Mouse (Mus musculus) adrenal gland, adult 18-20 months (tissue): ENCODE results near the gene Tpm4. TPM values are rescaled to one million over a fixed set of nuclear protein-coding genes. Genes with fewer than 3 reads are reported as not detected.
"Not testable (repeated sequence)": the region's sequence is repeated elsewhere in the genome, so short reads cannot be mapped to it uniquely, and the experiment has no call there.

ENCODE experiments used
- DNase-seq, 2 experiments: peaks; one replicate each; pipeline ENCODE4 v3.0.0; 2021 to 2022; ENCODE audit warnings: low spot score in 2 of 2
- long read RNA-seq, 2 experiments: library from polyadenylated mRNA; stranded (forward); transcript quantifications; one replicate each; pipeline ENCODE4 v2.0.0; 2021
- total RNA-seq, 2 experiments: library from RNA; stranded (reverse); gene quantifications; 1 replicate in 1 of 2; 2 replicates in 1 of 2; pipeline ENCODE4 v1.2.3; 2021

Tpm4 gene
- total RNA-seq, result 100 to 1,000 TPM; 210 to 289 TPM
- long read RNA-seq, experiment 1, transcript Tpm4-201 (8 exons, 2,128 nt), result major isoform, 276 of 290 reads
- long read RNA-seq, experiment 1, partial matches to known transcripts, result 7 of 290 reads
- long read RNA-seq, experiment 1, other reads (novel, unspliced or antisense), result 7 of 290 reads
- long read RNA-seq, experiment 2, transcript Tpm4-201 (8 exons, 2,128 nt), result major isoform, 365 of 393 reads
- long read RNA-seq, experiment 2, partial matches to known transcripts, result 2 of 393 reads
- long read RNA-seq, experiment 2, other reads (novel, unspliced or antisense), result 26 of 393 reads

DNA sequence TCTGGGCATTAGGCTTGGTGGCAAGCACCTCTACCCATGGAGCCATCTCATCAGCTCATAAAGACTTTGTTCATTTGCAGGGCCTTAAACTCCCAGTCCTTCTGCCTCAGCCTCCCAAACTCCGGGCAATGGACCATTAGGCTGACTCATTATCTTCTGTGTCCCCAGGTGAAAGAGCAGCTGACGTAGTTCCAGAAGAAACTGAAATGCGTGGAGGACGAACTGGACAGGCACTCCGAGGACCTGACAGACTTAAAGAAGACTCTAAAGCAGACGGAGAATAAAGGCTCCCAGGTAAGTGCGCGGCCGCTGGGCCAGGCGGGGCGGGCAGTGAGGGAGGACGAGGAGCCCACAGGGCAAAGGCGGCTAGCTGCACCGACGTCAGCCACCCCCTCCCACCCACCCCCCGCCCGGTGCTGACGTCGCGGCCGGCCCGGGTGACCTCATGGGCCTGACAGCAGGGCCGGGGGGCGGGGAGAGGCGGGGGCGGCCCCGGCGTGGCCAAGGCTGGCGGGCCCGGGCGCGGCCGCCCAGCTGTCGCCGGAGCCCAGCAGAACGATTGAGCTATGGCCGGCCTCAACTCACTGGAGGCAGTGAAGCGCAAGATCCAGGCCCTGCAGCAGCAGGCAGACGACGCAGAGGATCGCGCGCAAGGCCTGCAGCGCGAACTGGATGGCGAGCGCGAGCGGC, at the start of gene Tpm4:
Gene Tpm4 (plus strand): TSS at position 220 of the 690 bp plus-strand sequence.
- peak; percentile 77 to 78 for DNase-seq

DNA sequence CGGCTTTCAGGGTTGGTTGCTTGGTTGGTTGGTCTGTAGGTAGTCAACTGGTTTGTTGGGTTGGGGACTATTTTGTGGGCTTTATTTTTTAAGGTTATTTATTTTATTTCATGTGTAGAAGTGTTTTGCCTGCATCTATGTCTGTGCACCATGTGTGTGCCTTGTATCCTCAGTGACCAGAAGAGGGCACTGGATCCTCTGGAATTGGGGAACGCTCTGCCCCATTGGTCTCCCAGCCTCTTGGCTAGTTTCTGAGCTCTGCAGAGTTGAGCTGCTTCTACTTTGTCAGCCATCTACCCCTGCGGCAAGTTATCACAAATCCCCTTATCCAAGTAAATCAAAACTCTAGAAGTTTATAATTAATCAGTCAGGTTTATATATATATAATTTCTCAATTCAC, 47.2 kb upstream of the Tpm4 start:
- not testable (repeated sequence) for DNase-seq

DNA sequence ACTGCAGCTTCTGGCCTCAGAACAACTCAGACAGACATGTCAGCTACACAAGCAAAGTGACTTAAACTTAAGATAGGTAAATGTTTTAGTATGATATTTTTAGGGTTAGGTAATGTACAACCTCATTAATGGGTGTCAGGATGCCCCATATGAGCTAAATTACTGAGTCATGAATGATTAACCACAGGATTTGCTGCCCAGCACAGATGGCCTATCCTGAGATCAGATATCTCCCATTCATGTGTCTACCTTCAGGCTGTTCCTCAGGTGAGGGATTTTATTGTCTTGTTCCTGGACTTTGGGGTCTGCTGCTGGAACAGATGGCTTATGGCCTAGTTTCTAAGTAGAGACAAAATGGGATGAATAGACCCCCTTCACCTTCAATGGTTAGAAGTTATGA, 38.1 kb upstream of the Tpm4 start:
- DNase-seq, result not testable (repeated sequence)

DNA sequence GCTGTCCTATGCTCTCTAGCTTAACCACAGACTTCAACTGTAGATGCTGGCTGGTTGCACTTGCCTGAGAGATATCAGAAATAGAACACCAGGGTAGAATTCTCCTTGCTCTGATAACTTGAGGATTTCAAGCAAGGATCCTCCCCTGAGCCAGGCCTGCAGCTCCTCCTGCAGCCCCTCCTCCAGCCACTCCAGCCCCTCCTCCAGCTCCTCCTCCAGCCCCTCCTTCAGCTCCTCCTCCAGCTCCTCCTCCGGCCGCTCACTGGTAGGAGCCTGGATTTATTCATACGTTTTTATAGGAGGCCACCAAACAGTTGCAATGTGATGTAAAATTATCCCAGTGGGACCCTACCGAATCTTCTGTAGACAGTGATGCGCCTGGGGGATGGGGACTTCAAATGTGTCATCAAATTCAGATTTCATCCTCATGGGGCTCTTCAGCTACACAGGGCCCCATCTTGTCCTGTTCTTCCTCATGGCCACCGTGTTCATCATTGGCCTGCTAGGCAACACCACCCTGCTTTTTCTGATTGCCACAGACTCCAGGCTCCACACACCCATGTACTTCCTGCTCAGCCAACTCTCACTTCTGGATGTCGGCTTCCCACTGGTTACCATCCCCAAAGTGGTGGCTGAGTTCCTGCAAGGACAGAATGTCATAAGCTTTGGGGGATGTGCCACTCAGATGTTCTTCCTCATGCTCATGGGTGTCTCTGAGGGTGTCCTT, 35.2 kb upstream of the Tpm4 start:
- DNase-seq, result peak; percentile 25 to 30

DNA sequence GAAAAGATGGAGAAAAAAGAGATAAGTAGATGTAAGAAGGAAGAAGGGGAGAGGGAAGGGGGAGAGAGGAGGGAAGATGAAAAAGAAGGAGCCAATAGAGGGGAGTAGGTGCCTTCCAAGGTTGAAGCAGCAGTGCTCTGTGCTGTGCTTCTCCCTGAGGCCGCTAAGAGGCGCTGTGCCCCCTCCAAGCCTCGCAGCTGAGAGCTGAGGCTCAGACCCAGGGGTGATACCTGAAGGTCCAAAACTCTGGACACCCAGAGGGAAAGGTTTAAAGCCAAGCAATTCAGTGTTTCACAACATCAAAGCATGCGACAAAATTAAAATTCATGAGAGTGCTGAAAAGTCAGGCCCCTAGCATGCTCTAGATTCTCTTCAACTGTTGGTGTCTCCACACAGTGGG, 29.6 kb upstream of the Tpm4 start:
- no peak for DNase-seq

DNA sequence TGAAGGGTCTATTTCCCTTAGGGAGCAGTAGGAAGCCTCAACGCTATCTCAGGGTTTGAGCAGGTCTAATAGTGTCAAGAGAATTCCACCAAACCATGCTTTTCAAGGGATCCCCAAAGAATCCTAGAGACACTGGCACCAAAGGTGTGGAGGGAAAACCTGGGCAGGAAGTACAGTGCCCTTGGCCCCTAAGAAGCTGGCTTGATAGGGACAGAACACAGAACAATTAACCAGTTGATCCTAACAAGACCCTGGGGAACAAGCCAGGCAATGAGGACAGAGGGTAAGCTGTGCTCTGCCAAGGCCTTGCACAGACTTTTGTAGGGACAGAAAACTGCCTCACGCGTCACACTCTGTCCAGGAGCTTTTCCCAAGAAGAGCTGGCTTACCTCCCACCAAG, 28.0 kb upstream of the Tpm4 start, which contains the start of gene Olfr374:
Gene Olfr374 (plus strand): TSS at position 301 of the 400 bp plus-strand sequence.
- no peak for DNase-seq

DNA sequence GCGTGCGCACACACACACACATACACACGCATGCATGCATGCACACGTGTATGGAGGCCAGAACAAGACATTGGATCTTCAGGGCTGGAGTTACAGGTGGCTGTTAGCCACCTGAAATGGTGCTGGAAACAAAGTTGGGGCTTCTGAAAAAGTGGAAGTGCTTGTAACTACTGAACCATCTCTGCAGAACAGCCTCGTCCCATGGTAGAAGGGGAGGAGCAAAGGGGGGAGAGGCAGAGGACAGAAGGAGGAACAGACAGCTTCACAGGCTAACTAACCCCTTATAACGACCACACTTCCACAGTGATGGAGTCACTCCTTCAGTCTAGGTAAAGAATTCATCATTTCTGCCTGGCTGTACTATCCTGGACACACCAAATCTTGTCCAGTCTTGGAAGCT, 23.9 kb upstream of the Tpm4 start:
- no peak for DNase-seq

DNA sequence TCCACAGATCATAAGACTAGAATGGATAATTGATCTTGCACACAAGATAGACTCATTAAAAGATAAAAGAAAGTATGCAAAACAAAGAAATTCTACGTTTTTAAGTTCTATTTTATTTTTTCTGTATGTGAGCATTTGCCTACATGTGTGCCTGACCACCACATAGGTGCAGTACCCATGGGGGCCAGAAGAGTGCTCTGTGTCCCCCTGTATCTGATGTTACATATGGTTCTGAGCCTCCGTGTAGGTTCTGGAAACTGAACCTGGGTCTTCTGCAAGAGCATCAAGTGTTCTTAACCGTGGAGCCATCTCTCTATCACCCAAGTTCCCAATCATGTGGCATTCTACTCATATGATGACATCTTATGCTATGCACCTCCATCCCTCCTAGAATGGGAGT, 22.3 kb upstream of the Tpm4 start:
- no peak for DNase-seq

DNA sequence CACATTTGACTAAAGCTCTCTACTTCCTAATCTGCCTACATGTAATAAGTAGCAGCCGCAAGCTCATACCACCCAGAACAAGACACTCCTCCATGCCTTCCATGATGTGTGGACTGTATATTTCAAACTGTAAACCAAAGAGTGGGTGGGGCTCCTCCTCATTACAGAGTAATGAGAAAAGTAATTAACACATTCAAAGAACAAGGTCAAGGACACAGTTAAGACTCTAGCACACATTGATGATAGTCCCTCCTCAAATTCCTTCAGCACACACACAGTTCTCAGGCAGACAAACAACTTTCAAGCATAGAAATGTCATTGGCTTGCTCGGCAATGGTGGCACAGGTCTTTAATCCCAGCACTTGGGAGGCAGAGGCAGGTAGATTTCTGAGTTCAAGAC, 19.6 kb upstream of the Tpm4 start:
- DNase-seq, result no peak

DNA sequence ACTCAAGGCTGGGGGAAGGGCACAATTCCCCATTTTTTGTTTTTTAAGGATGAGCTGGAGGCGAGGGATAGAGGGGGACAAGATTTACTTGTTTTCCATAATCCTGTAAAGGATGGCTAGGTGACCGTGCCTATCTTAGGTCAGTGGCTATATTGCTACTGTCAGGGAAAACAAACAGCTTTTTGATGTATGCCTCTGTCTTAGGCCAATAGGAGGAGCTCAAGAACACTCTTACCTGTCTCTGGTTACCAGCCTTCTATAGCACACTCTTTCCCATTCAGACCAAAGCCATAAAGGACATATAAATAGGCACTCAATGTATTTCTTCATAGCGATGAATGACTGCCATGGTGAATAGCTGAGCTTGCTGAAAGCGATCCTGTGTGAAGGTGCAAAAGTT, 16.2 kb upstream of the Tpm4 start:
- no peak for DNase-seq

DNA sequence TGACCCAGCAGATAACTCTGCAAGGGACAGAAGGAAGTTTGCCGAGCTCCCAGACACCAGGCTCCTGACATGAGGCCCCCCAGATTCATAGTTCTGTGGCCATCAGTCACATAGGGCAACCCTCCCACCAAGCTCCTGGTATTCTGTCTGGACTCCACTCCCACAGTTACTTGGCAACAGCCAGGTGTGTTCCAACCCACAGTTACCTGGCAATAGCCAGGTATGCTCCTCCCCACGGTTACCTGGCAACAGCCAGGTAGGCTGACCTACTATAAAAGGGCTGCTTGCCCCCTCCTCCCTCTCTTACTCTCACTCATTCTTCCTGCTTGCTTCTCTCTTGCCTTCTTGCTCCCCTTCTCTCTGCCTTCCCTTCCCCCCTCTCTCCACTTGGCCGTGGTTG, 13.3 kb upstream of the Tpm4 start:
- not testable (repeated sequence) for DNase-seq

DNA sequence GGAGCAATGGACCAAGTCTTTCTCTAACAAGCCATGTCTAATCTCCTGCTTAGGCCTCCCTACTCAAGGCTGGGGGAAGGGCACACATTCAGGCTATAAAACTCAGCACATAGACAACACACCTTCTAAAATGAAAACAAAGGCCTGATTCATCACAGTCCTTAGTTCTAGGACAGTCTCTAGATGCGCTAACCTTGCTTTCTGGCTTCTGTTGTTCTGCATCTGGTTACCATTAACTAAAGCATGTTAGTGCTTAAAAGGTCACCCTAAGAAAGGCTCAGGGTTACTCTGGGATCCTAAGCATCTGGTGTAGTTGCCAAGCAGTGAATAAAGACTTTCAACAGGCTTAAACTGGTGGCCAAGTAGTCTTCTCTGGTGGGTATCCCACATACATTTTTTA, 12.8 kb upstream of the Tpm4 start:
- DNase-seq, result no peak

DNA sequence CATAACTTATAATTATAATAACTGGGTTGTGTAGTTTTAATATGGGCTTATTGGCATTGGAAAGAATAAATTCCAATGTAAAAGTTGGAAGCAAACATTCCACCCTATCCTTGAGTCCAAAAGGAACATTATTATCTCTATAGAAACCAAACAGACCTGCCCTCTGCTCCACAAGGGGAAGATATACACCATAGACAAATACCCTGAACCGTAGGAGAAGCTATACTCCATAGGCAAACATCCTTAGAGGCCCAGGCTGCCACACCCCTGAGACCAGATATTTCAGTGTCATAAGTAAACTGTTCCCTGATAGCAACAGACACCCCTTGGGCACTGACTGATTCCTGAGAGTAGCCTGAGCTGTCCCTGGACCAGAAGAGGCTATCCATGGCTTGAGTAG, 6.9 kb upstream of the Tpm4 start:
- no peak for DNase-seq

DNA sequence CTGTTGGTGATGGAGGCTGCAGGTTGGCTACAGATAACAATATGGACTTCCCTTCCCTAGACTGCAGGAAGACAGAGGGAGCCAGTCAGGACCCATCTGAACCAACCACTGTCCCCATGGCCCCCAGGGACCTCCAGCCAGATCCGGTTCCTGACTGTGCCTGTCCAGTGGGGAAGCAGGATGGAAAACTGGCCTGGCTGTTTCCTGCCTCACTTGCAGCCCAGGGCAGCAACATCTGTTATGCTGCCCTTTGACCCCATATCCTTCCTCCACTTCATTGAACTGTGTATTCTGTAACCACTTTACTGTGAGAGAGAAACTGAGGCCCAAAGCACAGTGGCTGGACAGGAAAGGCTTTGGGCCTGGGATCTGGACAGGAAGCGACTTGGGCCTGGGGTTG, 3.5 kb upstream of the Tpm4 start:
- DNase-seq, result no peak

DNA sequence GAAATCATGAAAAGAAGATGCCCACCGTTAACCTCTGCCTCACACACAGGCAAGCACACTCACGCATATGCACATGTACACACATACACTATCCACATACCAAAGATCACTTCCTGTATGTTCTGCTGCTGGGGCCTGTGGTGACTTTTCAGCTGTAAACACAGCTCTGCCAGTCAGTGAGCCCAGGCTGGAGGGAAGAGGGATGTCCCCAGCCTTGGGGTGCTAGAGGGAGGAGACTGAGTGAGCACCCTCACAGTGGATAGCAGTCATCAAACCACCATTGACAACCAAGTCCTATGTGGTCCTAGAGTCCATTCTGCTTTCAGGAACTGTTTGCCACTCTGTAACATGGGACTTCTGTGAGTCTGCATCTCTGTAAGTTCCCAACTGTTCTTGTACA, 2.9 kb upstream of the Tpm4 start:
- DNase-seq, result no peak

DNA sequence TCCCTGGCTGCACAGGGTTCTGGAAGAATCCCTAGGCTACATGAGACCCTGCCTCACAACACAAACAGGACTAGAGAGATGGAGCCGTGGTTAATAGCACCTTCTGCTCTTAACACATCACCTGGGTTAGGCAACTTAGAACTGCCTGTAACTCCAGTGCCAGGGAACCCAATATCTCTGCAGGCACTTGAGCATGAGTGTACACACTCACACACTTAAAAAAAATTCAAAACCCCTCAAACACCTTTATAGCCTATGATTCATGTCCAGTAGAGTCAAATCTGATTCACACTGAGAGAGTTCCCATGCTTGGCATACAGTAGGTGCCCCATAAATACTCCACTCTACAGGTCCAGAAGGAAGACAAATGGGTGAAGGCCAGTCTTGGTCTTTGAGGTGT, 2.4 kb upstream of the Tpm4 start:
- no peak for DNase-seq

DNA sequence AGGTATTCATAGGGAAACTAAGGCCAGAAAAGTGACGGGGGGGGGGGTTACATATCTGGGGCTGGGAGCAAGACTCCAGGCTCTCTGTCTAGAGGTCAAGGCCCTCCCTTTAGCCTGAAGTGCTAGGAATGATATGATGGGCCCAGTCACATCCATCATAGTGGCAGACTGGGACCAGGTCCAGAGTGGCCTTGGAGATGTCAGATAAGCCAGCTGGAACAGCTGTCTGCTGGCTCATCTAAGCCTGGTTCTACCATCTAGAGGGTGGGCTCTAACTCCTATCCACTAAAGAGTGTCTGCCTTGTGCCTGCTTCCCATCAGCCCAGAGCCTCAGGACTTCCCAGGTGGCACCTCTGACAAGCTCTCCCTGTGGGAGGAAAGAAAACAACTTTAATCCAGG, 1.9 kb upstream of the Tpm4 start:
- peak; percentile 39 to 46 for DNase-seq

DNA sequence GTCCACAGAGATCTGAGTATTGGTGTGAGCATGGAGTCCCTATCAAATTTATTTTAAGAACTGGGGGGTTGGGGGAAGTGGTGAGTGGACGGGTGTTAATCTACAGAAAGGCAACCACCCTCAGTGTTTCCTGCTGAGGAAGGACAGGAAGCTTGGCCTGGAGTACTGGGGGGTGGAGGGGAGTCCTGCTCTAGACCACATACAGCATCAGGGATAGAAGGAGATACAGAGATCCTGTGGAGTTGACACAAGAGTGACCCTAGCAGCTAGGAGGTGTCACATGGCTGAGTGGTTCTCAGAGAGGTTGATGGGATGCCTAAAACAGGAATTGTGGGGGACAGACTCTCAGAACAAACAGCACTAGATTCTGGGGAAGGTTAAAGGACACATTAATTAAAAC, 1.3 kb upstream of the Tpm4 start:
- no peak for DNase-seq

DNA sequence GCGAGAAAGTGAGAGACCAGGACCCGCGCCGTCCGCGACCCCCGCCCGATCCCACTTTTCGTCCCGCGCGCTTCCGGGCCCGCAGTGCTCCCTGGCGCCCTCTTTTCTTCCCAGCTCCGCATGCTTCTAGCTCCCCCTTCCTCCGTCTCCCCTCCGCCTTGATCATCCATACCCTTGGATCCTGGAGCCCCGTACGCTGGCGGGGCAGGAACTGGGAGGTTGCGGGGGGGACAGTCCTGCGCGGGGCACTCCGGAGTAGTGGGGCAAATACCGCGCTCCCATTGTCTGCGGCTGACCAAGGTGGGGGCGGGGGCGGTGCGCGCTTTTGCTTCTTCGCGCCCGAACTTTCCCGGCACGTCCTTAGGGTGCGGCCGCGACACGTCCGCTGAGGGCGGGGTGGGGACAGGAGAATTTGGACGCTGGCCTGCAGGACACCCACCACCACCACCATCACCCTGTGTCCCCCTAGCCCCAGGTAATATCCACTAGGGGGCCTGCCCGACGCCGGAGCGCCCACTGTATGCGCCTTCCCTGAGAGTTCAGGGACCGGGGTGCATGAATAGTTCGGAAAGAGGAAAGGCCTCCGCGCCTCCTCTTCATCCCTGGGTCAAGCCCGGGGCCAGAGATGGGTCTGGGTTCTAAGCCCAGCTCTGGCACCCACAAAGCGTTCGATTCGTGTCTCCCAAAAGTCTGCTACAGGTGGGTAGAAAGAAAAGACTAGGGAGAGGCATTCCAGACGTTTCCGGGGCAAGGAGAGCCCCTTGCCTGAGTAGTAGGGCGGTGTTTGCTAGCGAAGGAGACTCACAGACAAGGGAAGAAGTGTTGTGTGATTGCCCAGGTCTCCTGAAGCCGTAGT, 899 bp downstream of the Tpm4 start:
- DNase-seq, result peak; percentile 32 to 49

DNA sequence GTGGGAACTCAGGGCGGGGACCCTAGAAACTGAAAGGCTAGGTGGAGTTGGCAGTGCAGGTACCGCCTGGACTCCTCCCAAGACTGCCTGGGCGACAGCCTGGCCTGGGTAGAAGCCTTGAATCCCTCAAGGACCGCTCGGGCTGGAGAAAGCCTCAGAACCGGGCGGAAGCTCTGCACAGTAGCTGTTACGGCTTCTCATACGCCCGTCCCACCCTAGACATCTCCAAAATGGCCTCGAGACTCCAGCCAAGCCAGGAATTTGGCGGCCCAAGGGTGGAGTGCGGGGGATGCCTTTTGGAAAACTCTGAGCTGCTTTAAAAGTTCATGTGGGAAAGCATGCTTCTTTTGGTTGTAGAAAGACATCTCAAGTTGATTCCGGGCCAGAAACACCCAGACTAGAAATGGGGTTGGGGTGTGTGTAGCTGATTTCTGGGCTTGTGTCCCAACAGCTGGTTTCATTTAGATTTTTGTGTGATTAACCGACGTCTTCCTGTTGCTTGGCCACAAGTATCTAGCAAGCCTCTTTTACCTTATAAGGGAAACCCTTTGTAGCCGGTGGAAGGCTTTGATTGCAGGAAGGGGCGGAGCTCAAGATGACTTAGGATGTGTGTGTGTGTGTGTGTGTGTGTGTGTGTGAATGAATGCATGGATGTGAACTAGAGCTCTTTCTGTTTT, 1.7 kb downstream of the Tpm4 start:
- DNase-seq, result peak; percentile 43 to 44

DNA sequence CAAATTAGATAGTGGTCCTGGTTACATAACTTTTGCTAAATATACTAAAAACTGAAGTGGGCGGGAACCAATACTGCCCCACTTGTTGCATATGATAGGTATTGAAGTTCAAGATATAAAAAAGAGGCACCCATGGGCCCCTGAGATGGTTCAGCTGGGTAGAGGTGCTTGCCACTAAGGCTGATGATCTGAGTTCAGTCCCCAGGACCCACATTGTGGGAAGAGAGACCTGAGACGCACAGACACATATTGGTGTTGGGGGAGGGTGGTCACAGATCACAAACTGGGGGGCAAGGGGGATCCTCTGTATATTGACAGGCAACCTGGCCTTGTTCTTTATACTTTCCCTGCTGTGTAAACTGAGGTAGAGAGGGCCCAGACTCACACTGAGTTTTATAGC, 2.7 kb downstream of the Tpm4 start:
- DNase-seq, result no peak
